Mouse (Mus musculus): ENCODE results near the gene Kcnn1. TPM values are rescaled to one million over a fixed set of nuclear protein-coding genes. Genes with fewer than 3 reads are reported as not detected.

Kcnn1 gene
- polyA plus RNA-seq, 1 experiment: 6.4 TPM

- no peak for DNase-seq
- TF ChIP-seq POLR2A (IDR thresholded peaks at IDR 0.05; ENCODE audit: control insufficient read depth, extremely low read depth, insufficient read depth, low read length, poor library complexity) (no peak), CTCF (IDR thresholded peaks at IDR 0.05; ENCODE audit: borderline replicate concordance, control insufficient read depth, extremely low read depth, insufficient read depth, low read length, poor library complexity) (no peak)
- WGBS: 81% methylated on average over 5 of the region's 5 CpGs
- Histone ChIP-seq H3K27ac (ENCODE audit: control insufficient read depth, insufficient read depth, low read length) (no peak overlapping the region), H3K36me3 (ENCODE audit: control insufficient read depth, insufficient read depth, low read length) (no peaks in the 10 kb centered on the region), H3K27me3 (ENCODE audit: control insufficient read depth, insufficient read depth, low read length) (no peaks in the 10 kb centered on the region), H3K4me3 (ENCODE audit: control insufficient read depth, insufficient read depth, low read length) (no peak overlapping the region), H3K4me1 (replicated peaks; ENCODE audit: control insufficient read depth, insufficient read depth, low read length) (peaks cover 8% of the 10 kb centered on the region)
These were observed 17.9 kb downstream of the Kcnn1 start for GRCm38 (mm10) chr8:70845108-70845507.

DNA sequence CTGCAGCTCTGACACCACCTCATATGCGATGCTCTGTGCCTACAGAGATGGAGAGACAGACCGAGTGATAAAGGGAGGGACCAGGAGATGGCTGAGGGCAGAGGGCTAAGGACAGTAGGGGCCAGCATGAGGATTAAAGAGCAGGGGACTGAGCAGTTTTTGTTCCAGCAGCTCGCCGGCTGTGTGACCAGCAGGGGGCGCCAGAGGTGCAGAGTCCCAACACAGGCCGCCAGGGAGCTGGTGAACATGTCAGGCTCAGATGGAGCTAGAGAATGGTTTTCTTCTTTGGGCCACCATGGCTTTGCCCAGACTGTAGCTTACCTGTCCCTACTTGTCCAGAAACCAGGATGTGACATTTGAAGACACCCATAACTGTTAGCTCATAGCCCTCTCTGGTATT is 18.5 kb downstream of the Kcnn1 start:
- TF ChIP-seq POLR2A (IDR thresholded peaks at IDR 0.05; ENCODE audit: control insufficient read depth, extremely low read depth, insufficient read depth, low read length, poor library complexity) (no peak), CTCF (IDR thresholded peaks at IDR 0.05; ENCODE audit: borderline replicate concordance, control insufficient read depth, extremely low read depth, insufficient read depth, low read length, poor library complexity) (peak; percentile 96)
- Histone ChIP-seq H3K4me3 (ENCODE audit: control insufficient read depth, insufficient read depth, low read length) (no peak overlapping the region), H3K27me3 (ENCODE audit: control insufficient read depth, insufficient read depth, low read length) (no peaks in the 10 kb centered on the region), H3K27ac (ENCODE audit: control insufficient read depth, insufficient read depth, low read length) (no peak overlapping the region), H3K36me3 (ENCODE audit: control insufficient read depth, insufficient read depth, low read length) (no peaks in the 10 kb centered on the region), H3K4me1 (replicated peaks; ENCODE audit: control insufficient read depth, insufficient read depth, low read length) (peaks cover 11% of the 10 kb centered on the region)
- peak; percentile 88 for DNase-seq
- 3% methylated on average over 6 of the region's 6 CpGs for WGBS

GRCm38 (mm10) chr8:70843941-70844340 is 19.1 kb downstream of the Kcnn1 start:
- WGBS: 91% methylated on average over 8 of the region's 8 CpGs
- no peak for TF ChIP-seq CTCF (IDR thresholded peaks at IDR 0.05; ENCODE audit: borderline replicate concordance, control insufficient read depth, extremely low read depth, insufficient read depth, low read length, poor library complexity)
- TF ChIP-seq POLR2A (IDR thresholded peaks at IDR 0.05; ENCODE audit: control insufficient read depth, extremely low read depth, insufficient read depth, low read length, poor library complexity): no peak
- no peaks in the 10 kb centered on the region for H3K27me3 ChIP-seq (ENCODE audit: control insufficient read depth, insufficient read depth, low read length)
- peaks cover 11% of the 10 kb centered on the region for H3K4me1 ChIP-seq (replicated peaks; ENCODE audit: control insufficient read depth, insufficient read depth, low read length)
- no peak overlapping the region for H3K4me3 ChIP-seq (ENCODE audit: control insufficient read depth, insufficient read depth, low read length)
- DNase-seq: no peak
- H3K36me3 ChIP-seq (ENCODE audit: control insufficient read depth, insufficient read depth, low read length): no peaks in the 10 kb centered on the region
- H3K27ac ChIP-seq (ENCODE audit: control insufficient read depth, insufficient read depth, low read length): no peak overlapping the region

- no peak for DNase-seq
- H3K4me1 ChIP-seq (replicated peaks; ENCODE audit: control insufficient read depth, insufficient read depth, low read length): peaks cover 16% of the 10 kb centered on the region
- H3K27me3 ChIP-seq (ENCODE audit: control insufficient read depth, insufficient read depth, low read length): no peaks in the 10 kb centered on the region
- H3K27ac ChIP-seq (ENCODE audit: control insufficient read depth, insufficient read depth, low read length): no peak overlapping the region
- WGBS: 91% methylated on average over 5 of the region's 5 CpGs
- H3K36me3 ChIP-seq (ENCODE audit: control insufficient read depth, insufficient read depth, low read length): no peaks in the 10 kb centered on the region
- TF ChIP-seq CTCF (IDR thresholded peaks at IDR 0.05; ENCODE audit: borderline replicate concordance, control insufficient read depth, extremely low read depth, insufficient read depth, low read length, poor library complexity) (no peak), POLR2A (IDR thresholded peaks at IDR 0.05; ENCODE audit: control insufficient read depth, extremely low read depth, insufficient read depth, low read length, poor library complexity) (no peak)
- no peak overlapping the region for H3K4me3 ChIP-seq (ENCODE audit: control insufficient read depth, insufficient read depth, low read length)
These were observed 19.8 kb downstream of the Kcnn1 start for GRCm38 (mm10) chr8:70843214-70843773.

DNA sequence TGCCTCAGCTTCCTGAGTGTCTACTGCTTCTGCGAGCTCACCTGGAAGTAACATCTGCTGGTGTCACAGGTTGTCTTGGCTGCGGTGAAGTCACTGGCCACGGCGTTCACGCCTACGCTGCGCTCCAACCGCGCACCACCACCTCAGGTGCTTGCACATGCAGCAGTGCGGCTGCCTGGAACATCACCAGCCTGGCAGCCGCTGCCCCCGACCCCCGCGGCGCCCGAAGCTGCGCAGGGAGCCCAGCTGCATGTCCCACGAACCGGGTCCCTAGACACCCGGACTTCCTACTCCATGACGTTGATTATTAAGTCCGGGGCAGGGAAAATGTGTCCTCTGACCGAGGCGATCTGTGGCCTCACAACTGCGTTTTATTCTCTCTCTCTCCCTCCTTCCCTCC is 20.6 kb downstream of the Kcnn1 start:
- 93% methylated on average over 25 of the region's 25 CpGs for WGBS
- Histone ChIP-seq H3K27ac (ENCODE audit: control insufficient read depth, insufficient read depth, low read length) (no peak overlapping the region), H3K4me3 (ENCODE audit: control insufficient read depth, insufficient read depth, low read length) (no peak overlapping the region), H3K27me3 (ENCODE audit: control insufficient read depth, insufficient read depth, low read length) (no peaks in the 10 kb centered on the region), H3K36me3 (ENCODE audit: control insufficient read depth, insufficient read depth, low read length) (no peaks in the 10 kb centered on the region), H3K4me1 (replicated peaks; ENCODE audit: control insufficient read depth, insufficient read depth, low read length) (peaks cover 16% of the 10 kb centered on the region)
- no peak for DNase-seq
- TF ChIP-seq POLR2A (IDR thresholded peaks at IDR 0.05; ENCODE audit: control insufficient read depth, extremely low read depth, insufficient read depth, low read length, poor library complexity) (no peak), CTCF (IDR thresholded peaks at IDR 0.05; ENCODE audit: borderline replicate concordance, control insufficient read depth, extremely low read depth, insufficient read depth, low read length, poor library complexity) (no peak)

DNA sequence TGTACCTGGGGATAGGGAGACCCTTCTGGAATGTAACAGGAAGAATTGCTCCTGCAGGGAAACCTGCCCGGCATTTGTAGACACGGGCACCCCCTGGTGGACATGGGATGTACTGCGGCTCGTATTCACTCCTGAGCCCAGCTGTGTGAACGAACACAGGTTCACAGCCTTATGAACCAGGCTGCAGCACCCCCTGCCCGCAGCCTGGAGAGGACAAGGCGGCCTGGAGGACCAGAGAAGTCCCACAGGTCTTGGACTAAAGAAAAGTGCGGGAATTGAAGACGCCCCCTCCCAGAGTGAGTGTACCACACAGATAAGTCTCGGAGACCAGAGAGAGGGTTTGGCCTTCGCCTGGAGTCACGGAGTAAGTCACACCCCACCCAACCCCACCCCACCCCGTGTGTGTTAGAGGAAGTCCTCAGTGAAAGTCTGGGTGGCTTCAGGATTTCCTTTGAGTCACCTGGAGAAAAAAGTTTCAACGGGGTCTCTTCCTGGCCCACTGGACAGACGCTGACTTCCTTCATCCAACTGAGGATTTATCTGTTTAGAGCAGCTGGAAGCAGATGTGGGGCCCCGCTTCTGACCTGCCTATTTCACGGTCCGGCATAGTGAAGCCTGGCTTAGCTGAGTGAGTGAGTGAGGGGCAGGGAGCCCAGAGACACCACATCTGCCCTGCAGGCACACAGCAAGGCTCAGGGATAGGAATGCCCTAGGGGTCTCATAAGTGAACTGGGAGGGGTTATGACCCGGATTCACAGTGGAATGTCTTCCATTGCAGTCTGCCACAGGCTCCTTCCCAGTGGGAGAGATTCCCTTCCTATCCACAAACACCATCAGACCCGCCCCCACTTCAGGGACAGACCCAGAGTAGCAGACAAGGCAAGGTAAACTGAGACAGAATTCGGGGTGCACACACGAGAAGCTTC is 21.6 kb downstream of the Kcnn1 start:
- TF ChIP-seq CTCF (IDR thresholded peaks at IDR 0.05; ENCODE audit: borderline replicate concordance, control insufficient read depth, extremely low read depth, insufficient read depth, low read length, poor library complexity): peak; percentile 93
- no peak for TF ChIP-seq POLR2A (IDR thresholded peaks at IDR 0.05; ENCODE audit: control insufficient read depth, extremely low read depth, insufficient read depth, low read length, poor library complexity)
- peak; percentile 91 for DNase-seq
- Histone ChIP-seq H3K36me3 (ENCODE audit: control insufficient read depth, insufficient read depth, low read length) (no peaks in the 10 kb centered on the region), H3K4me3 (ENCODE audit: control insufficient read depth, insufficient read depth, low read length) (no peak overlapping the region), H3K4me1 (replicated peaks; ENCODE audit: control insufficient read depth, insufficient read depth, low read length) (peaks cover 16% of the 10 kb centered on the region), H3K27me3 (ENCODE audit: control insufficient read depth, insufficient read depth, low read length) (no peaks in the 10 kb centered on the region), H3K27ac (ENCODE audit: control insufficient read depth, insufficient read depth, low read length) (no peak overlapping the region)
- 22% methylated on average over 22 of the region's 22 CpGs for WGBS

All from thymus, adult 2 months (tissue).